Mouse (Mus musculus) midbrain, embryonic 12.5 days (tissue): ENCODE data around the gene 1810046K07Rik. TPM values are rescaled to one million over a fixed set of nuclear protein-coding genes. Genes with fewer than 3 reads are reported as not detected.

Experiments used
- ATAC-seq: fragments of 200-750 bp; cut with Nextera tagmentation; 2 replicates; pipeline ENCODE4 v1.8.0; 2017; ENCODE audit warnings: low read depth, moderate TSS enrichment, moderate library complexity; ENCODE audit not compliant: low FRiP score
- H3K27ac ChIP-seq: fragments of 300-500 bp; sonication (generic); replicated peaks from 2 replicates; pipeline ENCODE4 v1.5.1; 2016; ENCODE audit warnings: mild to moderate bottlenecking
- H3K27me3 ChIP-seq: fragments of 300-500 bp; sonication (generic); 2 replicates; pipeline ENCODE4 v1.6.1; 2016; ENCODE audit warnings: mild to moderate bottlenecking
- H3K36me3 ChIP-seq: fragments of 300-500 bp; sonication (generic); 2 replicates; pipeline ENCODE4 v1.6.1; 2016
- H3K4me1 ChIP-seq: fragments of 300-500 bp; sonication (generic); 2 replicates; pipeline ENCODE4 v1.6.1; 2016
- H3K4me2 ChIP-seq: fragments of 300-500 bp; sonication (generic); replicated peaks from 2 replicates; pipeline ENCODE4 v1.6.1; 2016; ENCODE audit warnings: mild to moderate bottlenecking, moderate library complexity
- H3K4me3 ChIP-seq: fragments of 300-500 bp; sonication (generic); 2 replicates; pipeline ENCODE4 v1.5.1; 2016; ENCODE audit warnings: mild to moderate bottlenecking
- H3K9ac ChIP-seq: fragments of 300-500 bp; sonication (generic); replicated peaks from 2 replicates; pipeline ENCODE4 v1.6.1; 2016; ENCODE audit warnings: mild to moderate bottlenecking, moderate library complexity
- H3K9me3 ChIP-seq: fragments of 300-500 bp; sonication (generic); 2 replicates; pipeline ENCODE4 v1.6.1; 2016; ENCODE audit warnings: mild to moderate bottlenecking
- WGBS: fragments of 180-500 bp; shearing (Covaris S2); methylation state at CpG from one replicate; pipeline ENCODE4 v1.1.7; 2016; 5-methylcytosine and 5-hydroxymethylcytosine counted together
- polyA plus RNA-seq: library from polyadenylated mRNA; unstranded; fragments of >200 nt; fragmentation: Nextera tagmentation; extraction: Ambion mirVana; gene quantifications from 2 replicates; pipeline ENCODE4 v1.2.1, GENCODE M21; 2016

1810046K07Rik gene
- not detected in 2 replicates for polyA plus RNA-seq

- Histone ChIP-seq H3K4me1 (no peaks in the 10 kb centered on the region), H3K4me2 (no peak within 1 kb of the TSS), H3K27me3 (no peaks in the 10 kb centered on the region), H3K9me3 (no peaks in the 10 kb centered on the region), H3K4me3 (no peak within 1 kb of the TSS), H3K36me3 (no peaks in the 10 kb centered on the region), H3K9ac (no peak within 1 kb of the TSS), H3K27ac (no peak within 1 kb of the TSS)
- ATAC-seq, result no peak
- 84% methylated on average over 3 of the region's 3 CpGs for WGBS
Measured at GRCm38 (mm10) chr9:51328731-51329130, at the start of gene 1810046K07Rik. 1810046K07Rik (minus strand) TSS chr9:51328917.

- no peaks in the 10 kb centered on the region for H3K36me3 ChIP-seq
- H3K9me3 ChIP-seq, result no peaks in the 10 kb centered on the region
- no peak overlapping the region for H3K27ac ChIP-seq
- H3K4me1 ChIP-seq, result no peaks in the 10 kb centered on the region
- no peak overlapping the region for H3K4me3 ChIP-seq
- H3K4me2 ChIP-seq, result no peak overlapping the region
- no peaks in the 10 kb centered on the region for H3K27me3 ChIP-seq
- H3K9ac ChIP-seq, result no peak overlapping the region
- ATAC-seq, result no peak
- 78% methylated on average over 3 of the region's 3 CpGs for WGBS
Measured at GRCm38 (mm10) chr9:51369560-51369959, 40.8 kb upstream of the 1810046K07Rik start.

- Histone ChIP-seq H3K27ac (no peak overlapping the region), H3K4me2 (no peak overlapping the region), H3K9ac (no peak overlapping the region), H3K9me3 (no peaks in the 10 kb centered on the region), H3K36me3 (no peaks in the 10 kb centered on the region), H3K27me3 (no peaks in the 10 kb centered on the region), H3K4me1 (no peaks in the 10 kb centered on the region), H3K4me3 (no peak overlapping the region)
- ATAC-seq, result no peak
- 90% methylated on average over 3 of the region's 3 CpGs for WGBS
Measured at GRCm38 (mm10) chr9:51367124-51367523, 38.4 kb upstream of the 1810046K07Rik start.

GRCm38 (mm10) chr9:51364059-51364458 lies 35.3 kb upstream of the 1810046K07Rik start:
- no peak overlapping the region for H3K4me2 ChIP-seq
- no peak for ATAC-seq
- WGBS, result 10% methylated on average over 4 of the region's 4 CpGs
- no peaks in the 10 kb centered on the region for H3K36me3 ChIP-seq
- no peaks in the 10 kb centered on the region for H3K9me3 ChIP-seq
- no peak overlapping the region for H3K27ac ChIP-seq
- H3K4me3 ChIP-seq, result no peak overlapping the region
- no peaks in the 10 kb centered on the region for H3K27me3 ChIP-seq
- no peaks in the 10 kb centered on the region for H3K4me1 ChIP-seq
- H3K9ac ChIP-seq, result no peak overlapping the region

GRCm38 (mm10) chr9:51353511-51353910 lies 24.8 kb upstream of the 1810046K07Rik start:
- Histone ChIP-seq H3K27me3 (no peaks in the 10 kb centered on the region), H3K27ac (no peak overlapping the region), H3K9me3 (no peaks in the 10 kb centered on the region), H3K9ac (no peak overlapping the region), H3K36me3 (no peaks in the 10 kb centered on the region), H3K4me2 (no peak overlapping the region), H3K4me1 (no peaks in the 10 kb centered on the region), H3K4me3 (no peak overlapping the region)
- ATAC-seq, result no peak
- WGBS, result 84% methylated on average over 3 of the region's 3 CpGs

- H3K9me3 ChIP-seq, result no peaks in the 10 kb centered on the region
- no peak overlapping the region for H3K4me3 ChIP-seq
- H3K9ac ChIP-seq, result no peak overlapping the region
- no peaks in the 10 kb centered on the region for H3K27me3 ChIP-seq
- no peak for ATAC-seq
- H3K4me2 ChIP-seq, result no peak overlapping the region
- H3K27ac ChIP-seq, result no peak overlapping the region
- 92% methylated on average over 3 of the region's 3 CpGs for WGBS
- no peaks in the 10 kb centered on the region for H3K36me3 ChIP-seq
- H3K4me1 ChIP-seq, result no peaks in the 10 kb centered on the region
Measured at GRCm38 (mm10) chr9:51352896-51353295, 24.2 kb upstream of the 1810046K07Rik start.

GRCm38 (mm10) chr9:51349422-51349821 lies 20.7 kb upstream of the 1810046K07Rik start:
- WGBS, result 90% methylated on average over 5 of the region's 5 CpGs
- no peak overlapping the region for H3K4me3 ChIP-seq
- no peak overlapping the region for H3K4me2 ChIP-seq
- H3K27me3 ChIP-seq, result no peaks in the 10 kb centered on the region
- no peaks in the 10 kb centered on the region for H3K4me1 ChIP-seq
- no peaks in the 10 kb centered on the region for H3K9me3 ChIP-seq
- no peak overlapping the region for H3K9ac ChIP-seq
- no peak overlapping the region for H3K27ac ChIP-seq
- ATAC-seq, result no peak
- H3K36me3 ChIP-seq, result no peaks in the 10 kb centered on the region

GRCm38 (mm10) chr9:51345768-51346167 lies 17.1 kb upstream of the 1810046K07Rik start:
- no peak for ATAC-seq
- Histone ChIP-seq H3K4me2 (no peak overlapping the region), H3K36me3 (no peaks in the 10 kb centered on the region), H3K4me3 (no peak overlapping the region), H3K9me3 (no peaks in the 10 kb centered on the region), H3K4me1 (no peaks in the 10 kb centered on the region), H3K27me3 (no peaks in the 10 kb centered on the region), H3K27ac (no peak overlapping the region), H3K9ac (no peak overlapping the region)
- 93% methylated on average over 9 of the region's 9 CpGs for WGBS

GRCm38 (mm10) chr9:51335294-51336010 lies 6.7 kb upstream of the 1810046K07Rik start:
- 27% methylated on average over 8 of the region's 8 CpGs for WGBS
- peak overlapping the region; percentile 26 for H3K4me2 ChIP-seq

GRCm38 (mm10) chr9:51331449-51332238 lies 2.9 kb upstream of the 1810046K07Rik start:
- Histone ChIP-seq H3K4me3 (no peak overlapping the region), H3K9me3 (no peaks in the 10 kb centered on the region), H3K4me2 (no peak overlapping the region), H3K9ac (no peak overlapping the region), H3K4me1 (no peaks in the 10 kb centered on the region), H3K27ac (no peak overlapping the region), H3K36me3 (no peaks in the 10 kb centered on the region), H3K27me3 (no peaks in the 10 kb centered on the region; the same call in 1 of the 2 replicates)
- no peak for ATAC-seq
- WGBS, result 90% methylated on average over 13 of the region's 13 CpGs

More at GRCm38 (mm10) chr9:51335294-51336010, 6.7 kb upstream of the 1810046K07Rik start:
- H3K4me1 ChIP-seq, result no peaks in the 10 kb centered on the region
- no peak overlapping the region for H3K9ac ChIP-seq
- no peak overlapping the region for H3K4me3 ChIP-seq
- H3K9me3 ChIP-seq, result no peaks in the 10 kb centered on the region
- ATAC-seq, result peak; percentile 74
- H3K27ac ChIP-seq, result no peak overlapping the region
- no peaks in the 10 kb centered on the region for H3K36me3 ChIP-seq
- H3K27me3 ChIP-seq, result no peaks in the 10 kb centered on the region; the same call in 1 of the 2 replicates

- ATAC-seq, result no peak
- 83% methylated on average over 5 of the region's 5 CpGs for WGBS
- Histone ChIP-seq H3K4me2 (no peak overlapping the region), H3K9me3 (no peaks in the 10 kb centered on the region), H3K27me3 (no peaks in the 10 kb centered on the region), H3K27ac (no peak overlapping the region), H3K4me1 (no peaks in the 10 kb centered on the region), H3K36me3 (no peaks in the 10 kb centered on the region), H3K9ac (no peak overlapping the region), H3K4me3 (no peak overlapping the region)
Measured at GRCm38 (mm10) chr9:51327555-51327903, 1.2 kb downstream of the 1810046K07Rik start.
